Mouse (Mus musculus) CH12.LX (cell line): ENCODE measurements at regions not wholly inside any gene's neighbourhood (a gene's known extent, or its start where the extent isn't known, plus 50 kb on each side); places are given as distances from the start of the nearest gene placed in this dataset.

Source experiments
- CHD1 ChIP-seq: IDR thresholded peaks from 2 replicates; pipeline ENCODE4 v1.6.1; 2012; ENCODE audit warnings: low read depth, low read length, improper control_type of control experiment, inconsistent platforms
- CTCF ChIP-seq, 2 experiments: IDR thresholded peaks in 1 of 2; conservative IDR thresholded peaks in 1 of 2; 2 replicates each; pipeline ENCODE4 v1.5.1; 2011 to 2012; ENCODE audit warnings: low read depth in 2 of 2, low read length in 2 of 2, improper control_type of control experiment in 1 of 2, inconsistent platforms in 1 of 2, mild to moderate bottlenecking in 1 of 2, moderate library complexity in 1 of 2
- ELF1 ChIP-seq: IDR thresholded peaks from 2 replicates; pipeline ENCODE4 v1.6.1; 2014; ENCODE audit warnings: low read depth, mild to moderate bottlenecking, inconsistent platforms, low read length, improper control_type of control experiment
- EP300 ChIP-seq: IDR thresholded peaks from 2 replicates; pipeline ENCODE4 v1.6.1; 2011; ENCODE audit warnings: low read length, improper control_type of control experiment
- IRF4 ChIP-seq: IDR thresholded peaks from 2 replicates; pipeline ENCODE4 v1.6.1; 2014; ENCODE audit warnings: low read depth, mild to moderate bottlenecking, inconsistent platforms, low read length, improper control_type of control experiment
- MEF2A ChIP-seq: IDR thresholded peaks from 2 replicates; pipeline ENCODE4 v1.6.1; 2014; ENCODE audit warnings: low read depth, mild to moderate bottlenecking, inconsistent platforms, low read length, improper control_type of control experiment, borderline replicate concordance
- UBTF ChIP-seq: IDR thresholded peaks from 2 replicates; pipeline ENCODE4 v1.6.1; 2012; ENCODE audit warnings: low read depth, mild to moderate bottlenecking, inconsistent platforms, low read length, improper control_type of control experiment, moderate library complexity
- ZMIZ1 ChIP-seq: IDR thresholded peaks from 2 replicates; pipeline ENCODE4 v1.6.1; 2012; ENCODE audit warnings: low read depth, mild to moderate bottlenecking, inconsistent platforms, low read length, improper control_type of control experiment

- TF ChIP-seq CTCF (conservative IDR thresholded peaks at IDR 0.05 in 1 of 2, IDR thresholded peaks at IDR 0.05 in 1 of 2; ENCODE audit: low read depth in 2 of 2, low read length in 2 of 2) = no peak
- no peak for TF ChIP-seq UBTF
- no peak for TF ChIP-seq ZMIZ1
- no peak for TF ChIP-seq CHD1
- no peak for TF ChIP-seq EP300
- no peak for TF ChIP-seq MEF2A
- no peak for TF ChIP-seq ELF1
- no peak for TF ChIP-seq IRF4
Measured at GRCm38 (mm10) chr13:72303126-72303760, 325.4 kb upstream of the Irx2 start.
